Mouse (Mus musculus) lung, embryonic 15.5 days (tissue): ENCODE data around the gene Serping1. TPM values are rescaled to one million over a fixed set of nuclear protein-coding genes. Genes with fewer than 3 reads are reported as not detected.

Source experiments
- ATAC-seq: fragments of 200-750 bp; cut with Nextera tagmentation; 2 replicates; pipeline ENCODE4 v1.8.0; 2017; ENCODE audit warnings: moderate number of reproducible peaks, borderline replicate concordance; ENCODE audit not compliant: low FRiP score, low TSS enrichment; ENCODE audit errors: extremely low read depth
- H3K27ac ChIP-seq: fragments of 300-500 bp; sonication (generic); 2 replicates; pipeline ENCODE4 v1.5.1; 2015; ENCODE audit warnings: moderate library complexity, mild to moderate bottlenecking, inconsistent platforms
- H3K27me3 ChIP-seq: fragments of 300-500 bp; sonication (generic); 2 replicates; pipeline ENCODE4 v1.6.1; 2015; ENCODE audit warnings: inconsistent platforms
- H3K36me3 ChIP-seq: fragments of 300-500 bp; sonication (generic); 2 replicates; pipeline ENCODE4 v1.6.1; 2015; ENCODE audit warnings: inconsistent platforms
- H3K4me1 ChIP-seq: fragments of 300-500 bp; sonication (generic); 2 replicates; pipeline ENCODE4 v1.6.1; 2015; ENCODE audit warnings: inconsistent platforms
- H3K4me2 ChIP-seq: fragments of 300-500 bp; sonication (generic); 2 replicates; pipeline ENCODE4 v1.6.1; 2015; ENCODE audit warnings: inconsistent platforms, mild to moderate bottlenecking, moderate library complexity
- H3K4me3 ChIP-seq: fragments of 300-500 bp; sonication (generic); 2 replicates; pipeline ENCODE4 v1.5.1; 2015; ENCODE audit warnings: mild to moderate bottlenecking, inconsistent platforms
- H3K9ac ChIP-seq: fragments of 300-500 bp; sonication (generic); 2 replicates; pipeline ENCODE4 v1.6.1; 2015; ENCODE audit warnings: inconsistent platforms
- H3K9me3 ChIP-seq: fragments of 300-500 bp; sonication (generic); 2 replicates; pipeline ENCODE4 v1.6.1; 2016; ENCODE audit warnings: inconsistent platforms
- WGBS: fragments of 180-500 bp; shearing (Covaris S2); methylation state at CpG from one replicate; pipeline ENCODE4 v1.1.7; 2015; 5-methylcytosine and 5-hydroxymethylcytosine counted together
- polyA plus RNA-seq: library from polyadenylated mRNA; unstranded; fragments of >200 nt; fragmentation: Nextera tagmentation; extraction: Ambion mirVana; gene quantifications from 2 replicates; pipeline ENCODE4 v1.2.1, GENCODE M21; 2015

Serping1 gene
- polyA plus RNA-seq, 1 experiment from 2014 or later = 104 TPM

DNA sequence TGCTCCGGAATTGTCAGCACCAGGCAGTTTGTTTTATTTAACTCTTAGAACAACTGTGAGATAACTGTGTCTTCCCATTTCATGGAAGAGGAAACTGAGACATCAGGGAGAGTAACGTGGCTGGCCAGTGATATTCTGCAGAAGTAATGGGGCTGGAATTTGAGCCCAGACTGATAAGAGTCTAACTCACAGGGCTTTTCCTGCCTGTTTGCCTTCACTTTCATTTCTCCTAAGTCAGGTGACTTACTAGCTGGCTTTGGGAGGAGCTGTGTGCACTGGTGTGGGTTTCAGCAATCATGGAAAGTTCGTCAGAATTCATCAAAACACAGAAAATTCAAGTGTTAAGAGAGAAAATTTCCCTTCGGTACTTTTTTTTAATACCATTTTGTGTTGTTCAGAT is 25.1 kb upstream of the Serping1 start:
- ATAC-seq = no peak
- H3K9me3 ChIP-seq = no peaks in the 10 kb centered on the region
- no peaks in the 10 kb centered on the region for H3K36me3 ChIP-seq
- WGBS = 69% methylated on average over 4 of the region's 4 CpGs
- no peak overlapping the region for H3K27ac ChIP-seq
- H3K4me2 ChIP-seq = no peak overlapping the region
- no peaks in the 10 kb centered on the region; the same call in 1 of the 2 replicates for H3K4me1 ChIP-seq
- H3K27me3 ChIP-seq = no peaks in the 10 kb centered on the region
- no peak overlapping the region for H3K4me3 ChIP-seq
- H3K9ac ChIP-seq = no peak overlapping the region

DNA sequence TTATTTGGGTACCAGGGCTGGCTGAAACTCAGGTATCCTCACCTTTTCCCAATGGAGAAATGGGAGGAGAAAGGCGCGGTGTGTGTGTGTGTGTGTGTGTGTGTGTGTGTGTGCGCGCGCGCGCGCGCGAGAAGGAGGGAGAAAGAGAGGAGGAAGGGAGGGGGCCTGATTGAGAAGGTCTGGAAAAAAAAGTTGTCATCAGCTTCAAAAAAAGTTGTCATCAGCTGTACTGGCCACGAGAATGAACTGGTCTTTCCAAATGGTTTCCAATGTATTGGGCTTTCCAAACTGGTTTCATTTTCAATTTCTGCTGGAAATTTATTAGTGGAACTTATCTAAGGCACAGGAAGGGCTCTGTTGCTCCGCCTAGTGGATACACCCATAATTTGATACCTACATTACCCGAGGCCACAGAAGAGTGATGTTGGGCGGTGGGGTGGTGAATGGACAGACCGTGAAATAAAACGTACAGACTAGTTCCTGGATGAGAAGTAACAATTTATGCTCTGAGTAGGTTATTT is 23.9 kb upstream of the Serping1 start:
- H3K4me1 ChIP-seq = no peaks in the 10 kb centered on the region; the same call in 1 of the 2 replicates
- H3K9me3 ChIP-seq = no peaks in the 10 kb centered on the region
- H3K4me2 ChIP-seq = peak overlapping the region; percentile 93
- H3K9ac ChIP-seq = peak overlapping the region; percentile 54
- peak overlapping the region; percentile 76 for H3K27ac ChIP-seq
- no peaks in the 10 kb centered on the region for H3K36me3 ChIP-seq
- no peaks in the 10 kb centered on the region for H3K27me3 ChIP-seq
- H3K4me3 ChIP-seq = peak overlapping the region; percentile 66
- under 1% methylated on average over 16 of the region's 16 CpGs for WGBS
- ATAC-seq = peak; percentile 66

DNA sequence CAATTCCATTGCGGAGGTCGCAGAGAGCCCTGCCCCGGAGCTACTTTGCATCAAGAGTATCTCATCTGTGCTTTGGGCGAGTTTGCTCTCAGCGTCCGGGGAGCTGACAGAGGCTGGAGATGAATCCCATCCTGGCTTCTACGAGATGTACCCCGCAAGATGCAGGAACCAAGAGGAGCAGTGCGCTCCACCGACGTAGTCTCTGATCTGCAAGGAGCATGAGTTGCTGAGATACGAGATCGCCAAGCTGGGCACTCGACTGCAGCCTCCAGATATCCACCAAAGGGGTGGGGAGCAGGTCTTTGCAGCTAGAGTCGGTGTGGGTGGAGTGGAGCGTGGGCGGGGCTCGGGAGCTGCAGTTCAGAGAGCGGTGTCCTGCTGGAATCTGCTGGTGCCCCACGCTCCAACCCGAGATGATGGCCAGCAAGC is 23.3 kb upstream of the Serping1 start, which contains the start of gene Ube2l6:
Ube2l6 (plus strand) TSS at position 336 of the 429 bp plus-strand sequence.
- Histone ChIP-seq H3K27ac (peak within 1 kb of the TSS; percentile 76), H3K4me1 (no peaks in the 10 kb centered on the region; the same call in 1 of the 2 replicates), H3K27me3 (no peaks in the 10 kb centered on the region), H3K9ac (peak within 1 kb of the TSS; percentile 54), H3K4me3 (peak within 1 kb of the TSS; percentile 66), H3K36me3 (no peaks in the 10 kb centered on the region), H3K9me3 (no peaks in the 10 kb centered on the region), H3K4me2 (peak within 1 kb of the TSS; percentile 93)
- 1% methylated on average over 21 of the region's 21 CpGs for WGBS
- peak; percentile 87 for ATAC-seq

DNA sequence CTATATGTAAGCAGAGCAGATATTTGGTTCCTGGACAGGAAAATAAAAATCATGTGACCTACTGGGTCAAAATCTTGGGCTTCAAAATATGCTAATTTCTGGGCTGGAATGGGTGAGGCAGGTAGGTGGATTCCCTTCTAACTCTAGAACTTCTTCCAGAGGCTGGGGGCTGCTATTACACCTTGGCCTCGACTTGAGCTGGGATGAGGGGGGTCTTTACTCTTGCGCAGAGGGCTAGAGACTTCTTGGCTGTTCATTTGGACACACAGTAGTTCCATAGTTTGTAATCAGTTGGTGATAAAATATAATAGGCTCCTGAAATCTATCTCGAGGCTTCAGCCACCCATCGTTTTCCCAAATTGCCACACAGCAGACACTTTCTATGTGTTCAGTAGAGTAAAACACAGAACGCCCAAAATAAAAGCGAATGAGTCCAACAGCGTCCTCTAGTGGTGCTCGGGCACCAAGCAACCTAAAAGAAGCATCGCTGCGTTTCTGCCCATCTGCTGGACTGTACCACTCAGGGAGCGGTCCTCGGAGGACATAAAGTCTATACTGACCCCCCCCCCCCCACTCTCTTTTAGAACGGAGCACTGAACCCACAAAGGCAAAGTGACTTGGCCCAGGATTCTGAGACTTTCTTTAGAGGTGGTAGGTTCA is 22.7 kb upstream of the Serping1 start:
- ATAC-seq = peak; percentile 53

DNA sequence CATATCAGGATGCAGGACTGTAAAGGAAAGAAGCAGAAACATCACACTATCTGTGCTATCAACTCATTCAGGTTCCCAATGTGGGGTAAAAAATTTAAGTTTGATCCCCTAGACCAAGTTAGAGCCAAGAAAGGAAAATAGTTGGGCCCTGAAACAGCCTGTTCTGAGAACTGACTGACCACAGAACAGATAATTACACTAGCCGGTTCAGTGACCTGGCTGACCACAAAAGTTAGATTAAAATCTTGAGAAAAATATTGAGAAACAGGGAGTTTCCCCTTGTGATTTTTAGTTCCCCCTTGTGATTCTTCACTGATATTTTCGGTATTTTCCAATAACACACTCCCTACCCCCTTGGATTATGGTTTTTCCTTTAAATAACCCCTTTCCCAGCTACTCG is 18.6 kb upstream of the Serping1 start:
- Histone ChIP-seq H3K4me1 (no peaks in the 10 kb centered on the region; the same call in 1 of the 2 replicates), H3K27ac (no peak overlapping the region), H3K9ac (no peak overlapping the region), H3K9me3 (no peaks in the 10 kb centered on the region), H3K36me3 (no peaks in the 10 kb centered on the region), H3K4me3 (no peak overlapping the region), H3K4me2 (no peak overlapping the region), H3K27me3 (no peaks in the 10 kb centered on the region)
- ATAC-seq = no peak
- WGBS = 78% methylated on average over 3 of the region's 3 CpGs

More for the DNA sequence above, 22.7 kb upstream of the Serping1 start:
- 10% methylated on average over 13 of the region's 13 CpGs for WGBS
- Histone ChIP-seq H3K9ac (peak overlapping the region; percentile 54), H3K27ac (peak overlapping the region; percentile 76), H3K9me3 (no peaks in the 10 kb centered on the region), H3K4me2 (peak overlapping the region; percentile 93), H3K4me3 (peak overlapping the region; percentile 66), H3K36me3 (no peaks in the 10 kb centered on the region), H3K4me1 (no peaks in the 10 kb centered on the region; the same call in 1 of the 2 replicates), H3K27me3 (no peaks in the 10 kb centered on the region)

DNA sequence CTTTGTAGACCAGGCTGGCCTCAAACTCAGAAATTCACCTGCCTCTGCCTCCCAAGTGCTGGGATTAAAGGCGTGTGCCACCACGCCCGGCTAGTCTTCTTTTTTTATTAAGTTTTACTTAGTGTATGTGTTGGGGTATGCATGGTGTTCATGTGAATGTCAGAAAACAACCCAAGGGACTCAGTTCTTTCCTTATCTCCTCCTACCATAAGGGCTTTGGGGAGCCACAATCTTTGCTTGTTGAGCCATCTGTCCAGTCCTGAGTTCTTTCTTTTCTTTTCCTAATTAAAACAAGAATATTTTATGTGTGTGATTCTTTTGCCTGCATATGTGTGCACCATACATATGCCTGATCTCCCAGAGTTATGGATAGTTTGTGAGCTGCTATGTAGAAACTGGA is 17.9 kb upstream of the Serping1 start:
- Histone ChIP-seq H3K27ac (no peak overlapping the region), H3K4me2 (no peak overlapping the region), H3K9ac (no peak overlapping the region), H3K4me1 (no peaks in the 10 kb centered on the region; the same call in 1 of the 2 replicates), H3K36me3 (no peaks in the 10 kb centered on the region), H3K9me3 (no peaks in the 10 kb centered on the region), H3K4me3 (no peak overlapping the region), H3K27me3 (no peaks in the 10 kb centered on the region)
- WGBS = 76% methylated on average over 3 of the region's 3 CpGs
- no peak for ATAC-seq

DNA sequence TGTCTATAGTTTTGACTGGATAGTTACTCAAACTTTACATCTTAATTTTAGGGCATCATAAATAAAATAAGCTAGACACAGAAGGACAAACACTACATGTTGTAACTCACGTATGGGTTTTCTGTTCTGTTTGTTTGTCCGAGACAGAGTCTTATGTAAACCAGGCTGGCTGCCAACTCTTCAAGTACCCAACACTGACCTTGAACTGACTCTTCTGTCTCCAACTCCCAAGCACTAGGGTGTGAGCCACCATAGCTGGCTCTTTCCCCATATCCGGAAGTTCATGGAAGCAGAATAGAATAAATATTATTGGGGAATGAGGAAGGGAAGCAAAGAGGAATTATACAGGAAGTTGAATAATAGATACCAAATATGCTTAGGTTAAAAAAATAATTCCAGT is 17.3 kb upstream of the Serping1 start:
- peak; percentile 80; the same call in 1 of the 2 replicates for ATAC-seq
- no peak overlapping the region for H3K4me2 ChIP-seq
- WGBS = 34% methylated on average over 3 of the region's 3 CpGs

DNA sequence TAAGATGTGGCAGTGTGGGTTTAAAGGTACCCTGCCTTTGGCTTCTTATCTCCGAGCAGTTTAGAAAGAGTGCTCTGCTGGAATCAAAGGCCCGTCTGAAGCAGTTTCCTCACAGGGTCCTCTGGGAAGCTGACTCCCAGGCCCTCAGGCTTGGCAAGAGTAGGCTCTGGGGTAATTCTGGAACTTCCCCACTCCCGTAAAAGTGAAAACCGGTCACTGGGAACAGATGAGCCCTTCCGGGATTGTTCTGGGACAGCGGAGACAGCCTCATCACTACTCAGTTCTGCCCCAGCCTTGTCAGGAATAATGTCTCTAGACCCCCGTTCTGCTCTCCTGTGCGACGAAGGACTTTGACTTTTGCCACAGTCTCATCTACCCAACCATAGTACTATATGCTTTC is 15.2 kb upstream of the Serping1 start:
- H3K27me3 ChIP-seq = no peaks in the 10 kb centered on the region
- H3K9ac ChIP-seq = no peak overlapping the region
- ATAC-seq = no peak
- no peaks in the 10 kb centered on the region for H3K4me1 ChIP-seq
- H3K27ac ChIP-seq = no peak overlapping the region
- no peaks in the 10 kb centered on the region for H3K36me3 ChIP-seq
- no peak overlapping the region for H3K4me2 ChIP-seq
- H3K9me3 ChIP-seq = no peaks in the 10 kb centered on the region
- H3K4me3 ChIP-seq = no peak overlapping the region
- 53% methylated on average over 9 of the region's 9 CpGs for WGBS

More for the DNA sequence above, 17.3 kb upstream of the Serping1 start:
- no peak overlapping the region for H3K27ac ChIP-seq
- no peaks in the 10 kb centered on the region for H3K27me3 ChIP-seq
- H3K9me3 ChIP-seq = no peaks in the 10 kb centered on the region
- H3K36me3 ChIP-seq = no peaks in the 10 kb centered on the region
- H3K9ac ChIP-seq = no peak overlapping the region
- H3K4me1 ChIP-seq = no peaks in the 10 kb centered on the region
- H3K4me3 ChIP-seq = no peak overlapping the region

DNA sequence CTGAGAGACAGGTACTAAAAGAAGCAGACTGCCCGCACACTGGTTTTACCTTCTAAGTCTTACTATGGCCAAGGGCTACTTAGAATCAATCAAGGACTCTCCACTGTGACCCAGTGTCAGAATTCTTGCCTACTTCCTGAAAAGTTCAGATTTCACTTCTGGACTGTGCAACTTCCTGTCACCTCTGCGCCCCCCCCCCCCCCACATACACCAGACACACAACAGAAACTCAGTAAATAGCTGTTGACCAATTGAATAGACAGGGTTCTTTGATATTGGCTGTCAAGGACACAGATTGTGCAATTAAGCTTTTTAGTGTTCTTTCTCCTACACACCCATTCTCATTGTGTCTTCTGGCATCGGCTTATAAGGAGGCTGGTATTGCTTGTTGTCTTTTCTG is 13.1 kb upstream of the Serping1 start:
- no peaks in the 10 kb centered on the region for H3K9me3 ChIP-seq
- WGBS = 65% methylated on average over 3 of the region's 3 CpGs

DNA sequence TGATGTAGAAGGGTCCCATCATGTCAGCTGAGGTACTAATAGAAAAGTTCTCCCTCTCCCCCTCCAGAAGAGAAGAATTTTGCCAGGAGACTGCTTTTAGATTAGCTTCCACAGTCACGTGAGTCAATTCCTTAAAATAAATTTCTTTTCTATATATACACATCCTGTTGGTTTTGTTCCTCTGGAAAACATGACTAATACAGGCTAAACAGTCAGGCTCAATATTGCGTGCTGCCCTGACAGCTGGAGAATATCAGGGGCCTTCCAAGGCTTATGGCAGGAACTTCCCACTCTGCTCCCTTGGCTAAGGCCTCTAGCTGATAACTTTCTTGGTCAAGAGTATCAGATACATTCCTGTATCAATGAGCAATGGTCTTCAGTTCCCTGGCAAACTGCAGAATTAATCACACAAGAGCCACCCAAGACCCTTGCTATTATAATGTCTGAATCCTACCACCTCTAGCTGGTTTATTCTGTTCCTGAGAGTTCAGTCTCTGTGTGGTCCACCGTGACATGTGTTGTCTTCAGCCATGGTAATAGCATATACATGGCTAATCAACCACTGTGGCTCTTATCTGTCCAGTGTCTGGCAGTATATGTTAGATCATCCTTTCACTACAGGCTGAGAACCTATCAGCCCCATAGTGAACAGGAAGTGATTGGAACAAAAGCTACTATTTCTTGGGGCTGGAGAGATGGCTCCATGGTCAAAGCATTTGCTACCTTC is 8.8 kb upstream of the Serping1 start:
- H3K36me3 ChIP-seq = no peaks in the 10 kb centered on the region
- 0 out of 2 replicates have a peak overlapping the region, but pooled peaks have one; percentile 43 for H3K27ac ChIP-seq
- H3K9me3 ChIP-seq = no peaks in the 10 kb centered on the region
- no peaks in the 10 kb centered on the region for H3K27me3 ChIP-seq
- WGBS = 39% methylated on average over 3 of the region's 3 CpGs
- ATAC-seq = peak; percentile 58; the same call in 1 of the 2 replicates
- peaks cover 4% of the 10 kb centered on the region; the same call in 1 of the 2 replicates for H3K4me1 ChIP-seq
- no peak overlapping the region for H3K9ac ChIP-seq
- no peak overlapping the region for H3K4me3 ChIP-seq
- H3K4me2 ChIP-seq = no peak overlapping the region

More for the DNA sequence above, 13.1 kb upstream of the Serping1 start:
- Histone ChIP-seq H3K4me2 (no peak overlapping the region), H3K9ac (no peak overlapping the region), H3K36me3 (no peaks in the 10 kb centered on the region), H3K4me1 (peaks cover 4% of the 10 kb centered on the region; the same call in 1 of the 2 replicates), H3K27me3 (no peaks in the 10 kb centered on the region), H3K27ac (no peak overlapping the region), H3K4me3 (no peak overlapping the region)
- ATAC-seq = no peak

DNA sequence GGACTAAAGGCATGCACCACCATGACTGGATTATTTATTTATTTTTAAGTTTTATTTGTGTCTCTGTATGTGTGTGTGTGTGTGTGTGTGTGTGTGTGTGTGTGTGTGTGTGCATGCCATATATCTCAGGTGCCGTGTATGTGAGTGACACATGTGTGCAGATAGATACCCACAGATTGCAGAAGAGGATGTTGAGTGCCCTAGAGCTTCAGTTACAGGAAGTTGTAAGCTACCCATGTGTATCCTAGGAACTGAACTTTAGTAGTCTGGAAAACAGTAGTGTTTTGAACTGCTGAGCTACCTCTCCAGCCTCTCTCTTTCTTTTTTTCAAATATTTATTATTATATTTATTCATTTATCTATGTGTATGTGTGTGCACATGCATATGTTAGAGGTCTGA is 8.1 kb upstream of the Serping1 start:
- no peak overlapping the region for H3K4me3 ChIP-seq
- H3K4me1 ChIP-seq = peaks cover 4% of the 10 kb centered on the region; the same call in 1 of the 2 replicates
- H3K27ac ChIP-seq = no peak overlapping the region
- no peak overlapping the region for H3K9ac ChIP-seq
- no peak overlapping the region for H3K4me2 ChIP-seq
- H3K9me3 ChIP-seq = no peaks in the 10 kb centered on the region
- no peak for ATAC-seq
- 65% methylated on average over 1 of the region's 1 CpGs for WGBS
- no peaks in the 10 kb centered on the region for H3K27me3 ChIP-seq
- no peaks in the 10 kb centered on the region for H3K36me3 ChIP-seq

DNA sequence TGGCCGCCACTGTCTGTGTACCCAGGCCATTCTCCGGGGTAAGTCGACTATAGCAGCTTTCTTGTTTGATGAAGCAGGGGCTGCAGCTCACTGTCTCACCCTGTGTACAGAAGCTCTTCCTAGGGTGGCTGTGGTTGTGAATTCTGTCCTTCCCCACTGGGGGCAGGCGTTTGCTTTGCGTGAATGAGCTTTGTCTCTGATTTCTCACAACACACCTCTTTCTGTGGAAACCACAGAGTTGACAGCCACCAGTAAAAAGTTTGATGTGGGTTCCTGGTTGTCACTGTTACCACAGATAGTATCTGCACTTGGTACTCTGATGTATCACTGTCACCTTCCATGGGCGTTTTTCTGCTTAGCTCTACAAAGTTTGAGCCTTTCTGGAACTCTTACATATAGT is 4.0 kb upstream of the Serping1 start:
- H3K27ac ChIP-seq = no peak overlapping the region
- H3K9me3 ChIP-seq = no peaks in the 10 kb centered on the region
- H3K4me2 ChIP-seq = no peak overlapping the region
- 45% methylated on average over 6 of the region's 6 CpGs for WGBS
- no peak overlapping the region for H3K9ac ChIP-seq
- H3K4me1 ChIP-seq = peaks cover 13% of the 10 kb centered on the region
- H3K36me3 ChIP-seq = no peaks in the 10 kb centered on the region
- no peaks in the 10 kb centered on the region for H3K27me3 ChIP-seq
- ATAC-seq = no peak
- H3K4me3 ChIP-seq = no peak overlapping the region
